Mouse (Mus musculus) heart, postnatal 0 days (tissue): ENCODE results near the gene Dera. TPM values are rescaled to one million over a fixed set of nuclear protein-coding genes. Genes with fewer than 3 reads are reported as not detected.

Experiments used
- ATAC-seq: fragments of 200-750 bp; cut with Nextera tagmentation; 2 replicates; pipeline ENCODE4 v1.8.0; 2017; ENCODE audit warnings: low read depth, moderate number of reproducible peaks, moderate library complexity; ENCODE audit not compliant: insufficient read depth
- DNase-seq: peaks from one replicate; pipeline ENCODE4 v3.0.0-alpha.2; 2016; ENCODE audit warnings: low spot score
- H3K27ac ChIP-seq: fragments of 300-500 bp; sonication (generic); 2 replicates; pipeline ENCODE4 v1.5.1; 2014; ENCODE audit warnings: low read depth, mild to moderate bottlenecking
- H3K27me3 ChIP-seq: fragments of 300-500 bp; sonication (generic); 2 replicates; pipeline ENCODE4 v1.6.1; 2014; ENCODE audit warnings: low read length, mixed read lengths; ENCODE audit not compliant: control insufficient read depth, insufficient read depth
- H3K36me3 ChIP-seq: fragments of 300-500 bp; sonication (generic); replicated peaks from 2 replicates; pipeline ENCODE4 v1.6.1; 2014; ENCODE audit warnings: low read length, mixed read lengths; ENCODE audit not compliant: control insufficient read depth, insufficient read depth
- H3K4me1 ChIP-seq: fragments of 300-500 bp; sonication (generic); 2 replicates; pipeline ENCODE4 v1.6.1; 2014; ENCODE audit warnings: antibody characterized with exemption; ENCODE audit not compliant: control insufficient read depth, insufficient read depth
- H3K4me2 ChIP-seq: fragments of 300-500 bp; sonication (generic); 2 replicates; pipeline ENCODE4 v1.6.1; 2014; ENCODE audit warnings: low read depth, mild to moderate bottlenecking, low read length, moderate library complexity
- H3K4me3 ChIP-seq: fragments of 300-500 bp; sonication (generic); 2 replicates; pipeline ENCODE4 v1.5.1; 2014; ENCODE audit warnings: low read depth, low read length
- H3K9ac ChIP-seq: fragments of 300-500 bp; sonication (generic); replicated peaks from 2 replicates; pipeline ENCODE4 v1.6.1; 2014; ENCODE audit warnings: low read depth, low read length, mixed read lengths
- H3K9me3 ChIP-seq: fragments of 300-500 bp; sonication (generic); replicated peaks from 2 replicates; pipeline ENCODE4 v1.6.1; 2016; ENCODE audit warnings: low read length; ENCODE audit not compliant: control insufficient read depth
- CTCF ChIP-seq: IDR thresholded peaks from 2 replicates; pipeline ENCODE4 v1.5.1; 2016; ENCODE audit warnings: antibody characterized with exemption, control low read depth, low read depth
- EP300 ChIP-seq: IDR thresholded peaks from 2 replicates; pipeline ENCODE4 v1.6.1; 2016; ENCODE audit warnings: antibody characterized with exemption, low read depth
- WGBS: fragments of 180-500 bp; shearing (Covaris S2); extraction: QIAGEN DNeasy Blood & Tissue Kit; methylation state at CpG from one replicate; pipeline ENCODE4 v1.1.7; 2014; 5-methylcytosine and 5-hydroxymethylcytosine counted together
- polyA plus RNA-seq: library from polyadenylated mRNA; unstranded; fragments of >200 nt; fragmentation: Nextera tagmentation; extraction: Ambion mirVana; gene quantifications from 2 replicates; pipeline ENCODE4 v1.2.1, GENCODE M21; 2015
- total RNA-seq: library from RNA; depleted of rRNA; stranded (reverse); fragments of >200 nt; gene quantifications from 2 replicates; pipeline ENCODE4 v1.2.3, GENCODE M21; 2014; ENCODE audit warnings: low replicate concordance

Gene Dera
- total and polyA plus RNA-seq, 2 experiments from 2014 or later, result 18.2 to 25.2 TPM

DNA sequence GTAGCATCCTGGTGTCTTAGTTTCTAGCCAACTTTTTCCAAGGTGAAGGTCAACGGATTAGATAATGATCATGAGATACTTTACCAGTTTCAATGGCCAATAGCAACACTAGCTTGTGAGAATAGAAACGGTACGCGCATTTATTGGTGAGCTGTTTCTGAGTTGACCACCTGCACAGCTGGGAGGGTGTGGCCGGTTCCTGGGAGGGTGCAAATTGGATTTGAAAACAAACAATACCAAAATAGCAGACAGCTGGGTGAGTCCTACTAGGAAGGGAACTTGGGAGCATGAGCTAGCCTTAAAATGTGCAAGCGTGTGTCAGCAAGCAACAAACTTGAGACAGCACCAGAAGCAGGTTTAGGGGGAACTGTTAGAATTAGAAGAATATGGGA lies 19.3 kb downstream of the Dera start:
- Histone ChIP-seq H3K36me3 (no peaks in the 10 kb centered on the region), H3K9me3 (no peaks in the 10 kb centered on the region), H3K9ac (no peak overlapping the region), H3K27me3 (no peaks in the 10 kb centered on the region), H3K4me3 (no peak overlapping the region), H3K4me2 (no peak overlapping the region), H3K4me1 (no peaks in the 10 kb centered on the region), H3K27ac (no peak overlapping the region)
- ATAC-seq (no peak), DNase-seq (no peak)
- TF ChIP-seq CTCF, result no peak
- TF ChIP-seq EP300, result no peak
- WGBS, result 89% methylated on average over 6 of the region's 6 CpGs

DNA sequence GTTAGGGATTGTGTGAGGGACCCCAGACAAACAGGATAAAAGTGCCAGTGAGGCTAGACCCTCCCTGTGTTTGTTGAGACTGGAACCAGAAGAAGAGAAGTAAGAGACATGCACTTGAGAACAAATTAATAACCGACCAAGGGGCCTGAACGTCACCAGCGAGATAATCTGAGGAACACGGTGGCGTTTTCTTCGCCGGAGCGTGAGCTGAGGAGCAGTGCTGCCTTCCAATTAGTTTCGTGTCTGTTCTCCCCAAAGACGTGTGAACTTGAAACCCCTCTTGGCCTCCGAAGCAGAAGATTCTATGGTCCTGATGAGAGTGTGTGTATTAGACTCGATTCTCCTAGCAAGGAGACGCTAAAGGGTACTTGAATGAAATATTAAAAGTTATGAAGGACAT lies 19.8 kb downstream of the Dera start:
- ATAC-seq, result no peak
- no peaks in the 10 kb centered on the region for H3K27me3 ChIP-seq
- H3K9ac ChIP-seq, result no peak overlapping the region
- no peaks in the 10 kb centered on the region for H3K36me3 ChIP-seq
- no peaks in the 10 kb centered on the region for H3K9me3 ChIP-seq
- H3K4me3 ChIP-seq, result no peak overlapping the region
- 88% methylated on average over 13 of the region's 13 CpGs for WGBS
- DNase-seq, result no peak
- H3K27ac ChIP-seq, result no peak overlapping the region
- H3K4me2 ChIP-seq, result no peak overlapping the region
- TF ChIP-seq EP300 (no peak), CTCF (no peak)
- H3K4me1 ChIP-seq, result no peaks in the 10 kb centered on the region

DNA sequence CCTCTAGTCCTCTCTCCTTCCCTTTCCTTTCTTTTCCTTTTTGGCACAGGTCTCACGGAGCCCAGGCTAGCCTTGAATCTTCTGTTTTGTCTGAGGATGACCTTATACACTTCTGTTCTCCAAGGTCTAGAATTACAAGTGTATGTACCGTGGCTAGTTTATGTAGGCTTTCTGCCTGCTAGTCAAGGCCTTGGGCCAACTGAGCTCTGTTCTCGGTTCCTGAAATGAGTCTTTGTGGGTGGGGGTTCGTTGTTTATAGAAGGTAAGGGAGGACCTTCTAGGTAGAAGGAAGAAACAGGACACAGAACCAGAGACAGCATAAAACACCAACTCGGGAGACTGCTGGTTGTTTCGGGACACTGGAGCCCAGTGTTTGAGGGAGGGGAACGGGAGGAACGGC lies 20.8 kb downstream of the Dera start:
- WGBS, result 84% methylated on average over 8 of the region's 8 CpGs
- H3K27me3 ChIP-seq, result no peaks in the 10 kb centered on the region
- no peak for DNase-seq

DNA sequence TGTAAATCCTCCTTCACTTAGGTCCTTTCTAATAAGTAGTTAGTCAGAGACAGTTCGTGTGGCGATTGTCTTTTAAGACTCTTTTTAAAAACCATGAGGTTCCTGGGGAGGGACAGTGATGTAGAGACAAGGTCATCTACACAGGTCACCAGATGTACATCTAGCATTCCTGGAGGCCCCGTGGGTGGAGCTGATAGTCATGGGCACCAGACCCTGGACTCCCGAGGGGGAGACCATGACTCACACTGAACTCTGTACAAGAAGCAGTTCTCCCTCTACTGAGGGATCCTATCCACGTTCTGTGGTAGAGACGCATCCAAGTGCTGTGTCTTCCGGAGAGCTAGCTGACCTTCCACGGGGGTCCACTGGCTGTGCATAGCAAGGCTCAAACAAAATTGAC lies 22.6 kb downstream of the Dera start:
- H3K9ac ChIP-seq, result no peak overlapping the region
- H3K4me2 ChIP-seq, result no peak overlapping the region
- H3K4me3 ChIP-seq, result no peak overlapping the region
- 0 out of 2 replicates have a peak, but pooled peaks cover 5% of the 10 kb centered on the region for H3K36me3 ChIP-seq
- H3K9me3 ChIP-seq, result no peaks in the 10 kb centered on the region
- H3K27me3 ChIP-seq, result no peaks in the 10 kb centered on the region
- 62% methylated on average over 8 of the region's 8 CpGs for WGBS
- DNase-seq, result no peak
- no peak for ATAC-seq
- H3K27ac ChIP-seq, result no peak overlapping the region
- TF ChIP-seq CTCF (no peak), EP300 (no peak)
- no peaks in the 10 kb centered on the region for H3K4me1 ChIP-seq

More for the DNA sequence above, 20.8 kb downstream of the Dera start:
- no peaks in the 10 kb centered on the region for H3K9me3 ChIP-seq
- H3K27ac ChIP-seq, result no peak overlapping the region
- H3K4me2 ChIP-seq, result no peak overlapping the region
- ATAC-seq, result no peak
- no peak for TF ChIP-seq EP300
- TF ChIP-seq CTCF, result no peak
- no peaks in the 10 kb centered on the region for H3K36me3 ChIP-seq
- H3K9ac ChIP-seq, result no peak overlapping the region
- H3K4me3 ChIP-seq, result no peak overlapping the region
- H3K4me1 ChIP-seq, result no peaks in the 10 kb centered on the region

DNA sequence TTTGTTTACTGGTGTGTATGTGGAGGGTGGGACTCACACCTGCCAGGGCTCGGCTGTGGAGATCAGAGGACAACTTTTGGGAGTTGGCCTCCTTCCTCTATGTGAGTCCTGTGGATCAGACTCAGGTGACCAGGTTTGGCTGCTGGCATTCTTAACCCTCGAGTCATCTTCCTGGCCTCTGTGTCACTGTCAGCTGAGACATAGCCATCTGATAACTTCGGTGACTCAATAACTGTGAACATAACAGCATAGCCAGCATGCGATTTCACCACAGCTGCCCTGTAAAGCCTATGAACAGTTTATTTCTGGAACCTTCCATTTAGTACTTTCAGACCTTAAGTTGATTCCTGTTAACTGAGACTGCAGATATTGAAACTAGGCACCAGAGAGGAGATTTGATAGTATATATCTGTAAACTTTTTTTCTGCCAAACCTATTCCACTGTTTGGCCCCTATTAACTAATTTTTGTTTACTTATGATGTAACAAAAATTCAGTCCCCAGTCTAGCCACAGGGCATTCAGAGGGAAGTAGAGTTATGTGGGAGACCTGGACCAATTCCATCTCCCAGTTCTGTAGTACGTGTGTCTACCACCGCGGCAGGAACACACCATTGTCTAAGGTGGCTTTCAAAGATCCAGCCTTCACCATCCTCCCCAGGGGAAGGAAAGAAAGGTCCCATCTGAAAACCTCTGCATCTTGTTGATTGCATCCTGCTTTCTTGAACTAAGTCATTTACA lies 29.7 kb downstream of the Dera start:
- Histone ChIP-seq H3K27me3 (no peaks in the 10 kb centered on the region), H3K4me3 (no peak overlapping the region), H3K36me3 (0 out of 2 replicates have a peak, but pooled peaks cover 11% of the 10 kb centered on the region), H3K27ac (no peak overlapping the region), H3K4me2 (no peak overlapping the region), H3K4me1 (no peaks in the 10 kb centered on the region), H3K9ac (no peak overlapping the region), H3K9me3 (no peaks in the 10 kb centered on the region)
- 64% methylated on average over 7 of the region's 7 CpGs for WGBS
- TF ChIP-seq EP300 (no peak), CTCF (no peak)
- ATAC-seq (no peak), DNase-seq (no peak)
